Mouse (Mus musculus): ENCODE measurements around the gene Cmtm6. TPM values are rescaled to one million over a fixed set of nuclear protein-coding genes. Genes with fewer than 3 reads are reported as not detected.

The Cmtm6 gene
- polyA plus RNA-seq, 1 experiment from 2014 or later, result 71.8 TPM

DNA sequence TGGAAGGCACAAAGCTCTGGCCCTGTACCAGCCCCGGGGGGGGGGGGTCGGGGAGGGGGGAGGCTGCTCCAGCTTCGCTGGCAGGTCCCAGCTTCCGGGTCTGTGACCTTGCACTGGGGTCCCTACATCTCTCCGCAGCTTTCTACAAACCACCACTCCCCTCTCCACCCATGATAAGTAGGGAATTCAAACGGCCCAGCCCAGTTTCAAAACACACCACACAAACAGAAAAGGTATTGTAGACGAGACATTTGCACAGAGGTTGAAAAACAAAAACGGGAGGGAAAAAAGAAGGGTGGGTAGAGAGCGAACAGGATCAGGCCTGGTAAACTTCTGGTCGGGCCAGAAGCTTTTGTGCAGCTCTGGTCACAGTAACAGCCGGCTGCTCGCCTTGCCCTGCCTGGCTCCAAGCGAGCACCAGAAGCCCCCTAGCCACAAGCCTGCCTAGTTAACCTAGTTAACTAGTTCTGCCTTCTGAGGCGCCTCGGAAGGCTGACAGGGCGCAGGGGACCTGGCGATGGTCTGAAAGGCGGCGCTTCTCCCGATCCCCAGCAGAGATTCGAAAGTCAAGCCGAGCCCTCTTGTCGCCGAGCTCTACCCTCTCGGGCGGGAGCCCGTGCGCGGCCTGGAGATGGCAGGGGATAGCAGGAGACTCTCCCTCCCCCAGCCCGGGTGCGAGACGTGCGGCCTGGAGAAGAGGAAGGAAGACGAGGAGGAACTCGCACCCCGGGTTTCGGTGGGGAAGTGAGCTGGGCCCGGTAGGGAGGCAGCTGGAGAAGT, 50.0 kb downstream of the Cmtm6 start:
- ATAC-seq (ENCODE audit: insufficient read depth, low FRiP score), result peak; percentile 63
- H3K27me3 ChIP-seq (ENCODE audit: control insufficient read depth, insufficient read depth, low read length), result no peaks in the 10 kb centered on the region
- peak overlapping the region; percentile 84 for H3K4me2 ChIP-seq (ENCODE audit: low read depth, low read length)
- WGBS, result 1% methylated on average over 38 of the region's 38 CpGs
- peak overlapping the region; percentile 87 for H3K9ac ChIP-seq (ENCODE audit: low read length)
- peaks cover 19% of the 10 kb centered on the region for H3K4me1 ChIP-seq (ENCODE audit: control insufficient read depth, insufficient read depth, low read length)
- H3K36me3 ChIP-seq (ENCODE audit: control insufficient read depth, insufficient read depth, low read length), result no peaks in the 10 kb centered on the region
- peak overlapping the region; percentile 90 for H3K27ac ChIP-seq (ENCODE audit: low read length)
- peak overlapping the region; percentile 70 for H3K4me3 ChIP-seq (replicated peaks; ENCODE audit: low read length)
- no peaks in the 10 kb centered on the region for H3K9me3 ChIP-seq (replicated peaks; ENCODE audit: control insufficient read depth, low read length)

DNA sequence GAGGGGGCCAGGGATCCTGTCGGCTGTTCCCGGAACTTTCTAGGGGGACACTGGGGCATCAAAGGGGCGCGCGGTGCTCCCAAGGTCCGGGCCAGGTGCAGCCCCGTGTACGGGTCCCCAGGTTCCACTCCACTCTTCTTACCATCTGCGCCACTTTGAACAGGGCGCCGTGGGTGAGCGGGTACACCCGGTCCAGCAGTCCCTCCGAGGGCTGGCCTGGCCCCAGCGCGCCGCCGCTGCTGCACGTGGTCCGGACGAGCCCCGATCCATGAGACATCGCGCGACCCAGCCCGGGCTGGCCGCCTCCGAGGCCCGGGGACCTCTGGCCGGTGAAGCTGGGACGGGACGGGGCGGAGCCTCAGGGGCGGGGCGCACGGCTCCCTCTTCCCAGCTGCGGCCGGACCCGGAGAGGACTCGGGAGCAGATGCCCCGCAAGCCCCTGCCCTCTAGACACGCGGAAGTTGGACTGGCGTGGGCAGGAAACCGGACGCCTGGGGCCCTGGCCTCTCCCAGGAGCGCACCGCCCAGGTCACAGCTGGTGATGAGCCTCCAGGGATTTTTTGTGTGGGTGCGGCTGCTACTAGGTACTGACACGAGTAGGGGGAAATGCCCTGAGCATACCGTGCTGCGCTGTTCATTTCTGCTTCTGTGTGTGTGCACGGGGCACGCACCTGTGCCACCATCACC, 50.8 kb downstream of the Cmtm6 start, which contains the start of gene Cmtm7:
Gene Cmtm7, minus strand, starts transcription at position 331 of the 687 bp plus-strand sequence.
- H3K4me3 ChIP-seq (replicated peaks; ENCODE audit: low read length), result peak within 1 kb of the TSS; percentile 70
- WGBS, result under 1% methylated on average over 54 of the region's 54 CpGs
- no peaks in the 10 kb centered on the region for H3K36me3 ChIP-seq (ENCODE audit: control insufficient read depth, insufficient read depth, low read length)
- peak; percentile 91 for ATAC-seq (ENCODE audit: insufficient read depth, low FRiP score)
- no peaks in the 10 kb centered on the region for H3K27me3 ChIP-seq (ENCODE audit: control insufficient read depth, insufficient read depth, low read length)
- peak within 1 kb of the TSS; percentile 90 for H3K27ac ChIP-seq (ENCODE audit: low read length)
- peak within 1 kb of the TSS; percentile 84 for H3K4me2 ChIP-seq (ENCODE audit: low read depth, low read length)
- H3K9ac ChIP-seq (ENCODE audit: low read length), result peak within 1 kb of the TSS; percentile 87
- H3K9me3 ChIP-seq (replicated peaks; ENCODE audit: control insufficient read depth, low read length), result no peaks in the 10 kb centered on the region
- peaks cover 19% of the 10 kb centered on the region for H3K4me1 ChIP-seq (ENCODE audit: control insufficient read depth, insufficient read depth, low read length)

DNA sequence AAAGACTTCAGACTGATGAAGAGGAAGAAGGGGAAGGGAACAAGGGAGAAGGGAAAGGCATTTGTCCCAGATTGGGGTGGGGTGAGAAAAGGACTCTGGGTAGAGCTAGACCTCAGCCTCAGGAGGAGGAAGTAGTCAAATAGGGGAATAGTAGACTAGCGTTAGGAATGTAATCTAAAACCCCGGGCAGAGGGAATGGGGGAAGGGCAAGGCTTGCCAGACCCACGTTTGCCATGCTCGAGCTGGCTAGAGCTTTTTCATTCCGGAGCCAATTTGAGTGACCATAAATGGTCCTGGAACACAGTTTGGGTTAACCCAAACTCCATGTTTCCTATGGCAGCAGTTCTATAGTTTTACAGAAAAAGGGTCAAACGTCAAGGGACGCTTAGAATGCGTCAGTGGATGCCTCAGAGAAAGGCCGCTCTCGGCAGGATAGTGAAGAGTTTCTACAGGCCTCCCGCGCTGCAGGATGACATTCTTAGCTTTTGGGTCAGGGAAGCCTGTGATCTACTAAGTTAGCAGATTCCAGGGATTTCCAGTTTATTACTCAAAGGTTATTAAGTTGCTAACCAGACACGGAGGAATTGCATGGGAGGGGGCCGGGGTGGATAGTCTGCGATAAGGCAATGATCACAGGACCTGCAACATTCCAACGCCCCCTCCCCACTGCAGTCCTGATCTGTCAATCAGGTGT, 54.7 kb downstream of the Cmtm6 start:
- Histone ChIP-seq H3K4me1 (ENCODE audit: control insufficient read depth, insufficient read depth, low read length) (peaks cover 12% of the 10 kb centered on the region), H3K36me3 (ENCODE audit: control insufficient read depth, insufficient read depth, low read length) (no peaks in the 10 kb centered on the region), H3K4me3 (replicated peaks; ENCODE audit: low read length) (no peak overlapping the region), H3K27ac (ENCODE audit: low read length) (no peak overlapping the region), H3K9ac (ENCODE audit: low read length) (no peak overlapping the region), H3K4me2 (ENCODE audit: low read depth, low read length) (no peak overlapping the region), H3K27me3 (ENCODE audit: control insufficient read depth, insufficient read depth, low read length) (no peaks in the 10 kb centered on the region), H3K9me3 (replicated peaks; ENCODE audit: control insufficient read depth, low read length) (no peaks in the 10 kb centered on the region; the same call in 1 of the 2 replicates)
- no peak for ATAC-seq (ENCODE audit: insufficient read depth, low FRiP score)
- WGBS, result 20% methylated on average over 16 of the region's 16 CpGs

DNA sequence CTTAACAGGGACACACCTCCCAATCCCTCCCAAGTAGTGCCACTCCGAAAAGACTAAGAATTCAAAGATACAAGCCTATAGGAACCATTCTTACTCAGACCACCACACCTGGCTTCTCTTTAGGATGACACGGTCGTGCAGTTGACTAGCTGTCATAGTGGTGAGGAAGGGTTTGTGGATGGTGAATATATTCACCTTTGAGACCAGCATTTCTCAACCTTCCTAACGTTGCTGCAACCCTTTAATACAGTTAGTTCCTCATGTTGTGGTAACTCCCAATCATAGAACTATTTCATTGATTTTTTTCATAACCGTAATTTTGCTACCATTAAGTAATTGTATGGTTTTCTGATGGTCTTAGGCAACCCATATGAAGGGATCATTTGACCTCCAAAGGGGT, 56.2 kb downstream of the Cmtm6 start:
- H3K4me3 ChIP-seq (replicated peaks; ENCODE audit: low read length), result no peak overlapping the region

DNA sequence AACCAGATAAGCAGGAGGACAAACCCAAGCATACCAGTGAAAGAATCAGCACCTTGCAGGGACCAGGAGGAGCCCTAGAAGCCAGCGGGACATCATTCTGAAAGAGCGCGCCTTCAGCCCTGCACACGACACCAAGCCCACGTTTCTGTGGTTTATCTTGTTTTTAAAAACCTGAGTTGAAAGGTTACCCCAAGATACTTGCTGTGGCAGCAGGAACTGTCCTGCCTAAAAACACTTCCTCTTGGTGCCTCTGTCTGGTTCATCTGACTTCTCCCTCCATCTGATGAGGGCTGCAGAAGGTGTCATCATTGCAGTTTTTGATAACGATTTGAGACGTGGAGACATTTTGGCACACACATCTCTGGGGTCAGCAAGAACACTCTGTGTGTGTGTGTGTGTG, 56.8 kb downstream of the Cmtm6 start:
- no peak overlapping the region for H3K9ac ChIP-seq (ENCODE audit: low read length)
- H3K4me2 ChIP-seq (ENCODE audit: low read depth, low read length), result no peak overlapping the region
- WGBS, result 92% methylated on average over 7 of the region's 7 CpGs

More for the DNA sequence above, 56.2 kb downstream of the Cmtm6 start:
- no peak overlapping the region for H3K9ac ChIP-seq (ENCODE audit: low read length)
- no peaks in the 10 kb centered on the region for H3K27me3 ChIP-seq (ENCODE audit: control insufficient read depth, insufficient read depth, low read length)
- H3K27ac ChIP-seq (ENCODE audit: low read length), result no peak overlapping the region
- H3K9me3 ChIP-seq (replicated peaks; ENCODE audit: control insufficient read depth, low read length), result no peaks in the 10 kb centered on the region; the same call in 1 of the 2 replicates
- no peak for ATAC-seq (ENCODE audit: insufficient read depth, low FRiP score)
- 95% methylated on average over 5 of the region's 5 CpGs for WGBS
- H3K4me1 ChIP-seq (ENCODE audit: control insufficient read depth, insufficient read depth, low read length), result peaks cover 8% of the 10 kb centered on the region; the same call in 1 of the 2 replicates
- H3K4me2 ChIP-seq (ENCODE audit: low read depth, low read length), result no peak overlapping the region
- H3K36me3 ChIP-seq (ENCODE audit: control insufficient read depth, insufficient read depth, low read length), result no peaks in the 10 kb centered on the region

DNA sequence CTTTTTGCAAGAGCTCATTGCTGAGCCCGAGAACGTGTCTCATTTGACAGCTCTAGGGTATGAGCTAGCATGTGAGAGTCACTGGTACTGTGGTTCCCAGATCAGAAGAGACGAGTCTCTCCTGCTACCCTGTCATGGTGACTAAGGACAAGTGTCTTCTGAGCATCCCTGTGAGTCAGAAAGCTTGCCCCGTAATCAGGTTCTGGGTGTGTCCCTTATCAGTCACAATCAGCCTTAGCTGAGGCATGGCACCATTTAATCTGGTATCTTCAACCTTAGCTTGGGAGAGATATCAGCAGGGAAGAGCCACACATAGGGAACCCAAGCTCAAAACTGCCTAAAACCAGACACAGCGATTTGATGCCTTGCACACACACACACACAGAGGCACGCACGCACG, 57.8 kb downstream of the Cmtm6 start:
- ATAC-seq (ENCODE audit: insufficient read depth, low FRiP score), result no peak
- H3K9me3 ChIP-seq (replicated peaks; ENCODE audit: control insufficient read depth, low read length), result no peaks in the 10 kb centered on the region; the same call in 1 of the 2 replicates
- no peak overlapping the region for H3K9ac ChIP-seq (ENCODE audit: low read length)
- H3K36me3 ChIP-seq (ENCODE audit: control insufficient read depth, insufficient read depth, low read length), result no peaks in the 10 kb centered on the region
- 81% methylated on average over 8 of the region's 8 CpGs for WGBS
- no peak overlapping the region for H3K4me3 ChIP-seq (replicated peaks; ENCODE audit: low read length)
- peaks cover 7% of the 10 kb centered on the region; the same call in 1 of the 2 replicates for H3K4me1 ChIP-seq (ENCODE audit: control insufficient read depth, insufficient read depth, low read length)
- no peak overlapping the region for H3K27ac ChIP-seq (ENCODE audit: low read length)
- H3K27me3 ChIP-seq (ENCODE audit: control insufficient read depth, insufficient read depth, low read length), result no peaks in the 10 kb centered on the region
- no peak overlapping the region for H3K4me2 ChIP-seq (ENCODE audit: low read depth, low read length)

More for the DNA sequence above, 56.8 kb downstream of the Cmtm6 start:
- ATAC-seq (ENCODE audit: insufficient read depth, low FRiP score), result no peak
- Histone ChIP-seq H3K4me1 (ENCODE audit: control insufficient read depth, insufficient read depth, low read length) (peaks cover 7% of the 10 kb centered on the region; the same call in 1 of the 2 replicates), H3K27me3 (ENCODE audit: control insufficient read depth, insufficient read depth, low read length) (no peaks in the 10 kb centered on the region), H3K27ac (ENCODE audit: low read length) (no peak overlapping the region), H3K9me3 (replicated peaks; ENCODE audit: control insufficient read depth, low read length) (no peaks in the 10 kb centered on the region; the same call in 1 of the 2 replicates), H3K36me3 (ENCODE audit: control insufficient read depth, insufficient read depth, low read length) (no peaks in the 10 kb centered on the region), H3K4me3 (replicated peaks; ENCODE audit: low read length) (no peak overlapping the region)

DNA sequence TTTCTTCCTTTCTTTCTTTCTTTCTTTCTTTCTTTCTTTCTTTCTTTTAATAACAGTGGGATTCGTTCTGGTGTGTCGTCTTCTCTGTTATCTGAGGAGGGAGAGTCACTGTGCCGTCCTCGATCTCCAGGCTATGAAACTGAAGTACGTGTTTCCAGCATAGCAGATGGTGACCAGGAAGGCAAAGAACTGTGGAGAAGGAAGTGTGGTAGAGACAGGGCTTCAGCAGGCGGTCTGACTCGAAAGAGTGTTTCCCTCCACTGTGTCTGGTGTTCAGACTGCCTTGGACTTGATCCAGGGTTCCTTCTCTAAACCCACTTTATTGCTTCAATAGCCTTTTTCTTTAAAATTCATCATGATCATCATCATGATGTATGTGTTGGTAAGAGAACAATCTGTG, 58.6 kb downstream of the Cmtm6 start:
- no peaks in the 10 kb centered on the region for H3K27me3 ChIP-seq (ENCODE audit: control insufficient read depth, insufficient read depth, low read length)
- no peak overlapping the region for H3K27ac ChIP-seq (ENCODE audit: low read length)
- H3K9ac ChIP-seq (ENCODE audit: low read length), result no peak overlapping the region
- no peak for ATAC-seq (ENCODE audit: insufficient read depth, low FRiP score)
- no peak overlapping the region for H3K4me2 ChIP-seq (ENCODE audit: low read depth, low read length)
- H3K4me1 ChIP-seq (ENCODE audit: control insufficient read depth, insufficient read depth, low read length), result peaks cover 7% of the 10 kb centered on the region; the same call in 1 of the 2 replicates
- H3K9me3 ChIP-seq (replicated peaks; ENCODE audit: control insufficient read depth, low read length), result no peaks in the 10 kb centered on the region; the same call in 1 of the 2 replicates
- WGBS, result 63% methylated on average over 7 of the region's 7 CpGs
- no peak overlapping the region for H3K4me3 ChIP-seq (replicated peaks; ENCODE audit: low read length)
- no peaks in the 10 kb centered on the region for H3K36me3 ChIP-seq (ENCODE audit: control insufficient read depth, insufficient read depth, low read length)

DNA sequence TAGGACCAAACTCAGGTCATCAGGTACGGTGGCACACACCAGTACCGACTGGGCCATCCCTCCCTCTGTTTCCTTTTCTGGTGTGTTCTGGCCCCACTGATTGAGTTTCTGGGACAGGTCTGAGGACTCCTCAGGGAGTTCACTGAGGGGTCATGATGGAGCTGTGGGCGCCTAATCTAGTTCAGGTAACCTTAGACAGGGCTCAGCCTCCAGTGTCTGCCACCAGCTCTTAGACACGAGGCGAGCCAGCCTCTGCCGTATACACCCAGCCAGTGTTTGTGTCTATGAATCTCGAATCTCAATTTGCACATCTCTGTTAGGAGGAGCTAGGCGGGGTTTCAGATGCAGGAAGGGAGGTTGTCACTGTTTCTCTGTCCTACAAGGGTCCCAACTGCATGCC, 59.1 kb downstream of the Cmtm6 start:
- no peak for ATAC-seq (ENCODE audit: insufficient read depth, low FRiP score)
- Histone ChIP-seq H3K27me3 (ENCODE audit: control insufficient read depth, insufficient read depth, low read length) (no peaks in the 10 kb centered on the region), H3K9ac (ENCODE audit: low read length) (no peak overlapping the region), H3K4me3 (replicated peaks; ENCODE audit: low read length) (no peak overlapping the region), H3K9me3 (replicated peaks; ENCODE audit: control insufficient read depth, low read length) (no peaks in the 10 kb centered on the region; the same call in 1 of the 2 replicates), H3K36me3 (ENCODE audit: control insufficient read depth, insufficient read depth, low read length) (no peaks in the 10 kb centered on the region), H3K27ac (ENCODE audit: low read length) (no peak overlapping the region), H3K4me2 (ENCODE audit: low read depth, low read length) (no peak overlapping the region), H3K4me1 (ENCODE audit: control insufficient read depth, insufficient read depth, low read length) (peaks cover 7% of the 10 kb centered on the region; the same call in 1 of the 2 replicates)
- WGBS, result 74% methylated on average over 8 of the region's 8 CpGs
